Mouse (Mus musculus): ENCODE measurements around the gene Tsga10.
A peak's percentile ranks its signal among the peaks of the same experiment; 100 is the strongest.
"Not testable (repeated sequence)": the region's sequence is repeated elsewhere in the genome, so short reads cannot be mapped to it uniquely, and the experiment has no call there.

Gene Tsga10

GRCm38 (mm10) chr1:37719761-37720640 lies 146.2 kb downstream of the Tsga10 start, which contains the start of gene 2010300C02Rik:
Gene 2010300C02Rik, minus strand, starts transcription at chr1:37720085.
- peak in 1 of 2 experiments; percentile 69 for DNase-seq (ENCODE audit: low spot score in 2 of 2)

GRCm38 (mm10) chr1:37719030-37719723 lies 147.1 kb downstream of the Tsga10 start:
- DNase-seq (ENCODE audit: low spot score in 2 of 2): no peak

- DNase-seq (ENCODE audit: low spot score in 2 of 2): no peak
Measured at GRCm38 (mm10) chr1:37718516-37718915, 147.7 kb downstream of the Tsga10 start.

- DNase-seq (ENCODE audit: low spot score in 2 of 2): no peak
Measured at GRCm38 (mm10) chr1:37717415-37718195, 148.6 kb downstream of the Tsga10 start.

GRCm38 (mm10) chr1:37712357-37712737 lies 153.9 kb downstream of the Tsga10 start:
- DNase-seq (ENCODE audit: low spot score in 2 of 2): not testable (repeated sequence)

- no peak for DNase-seq (ENCODE audit: low spot score in 2 of 2)
Measured at GRCm38 (mm10) chr1:37711596-37712356, 154.5 kb downstream of the Tsga10 start.

GRCm38 (mm10) chr1:37711082-37711481 lies 155.1 kb downstream of the Tsga10 start:
- no peak for DNase-seq (ENCODE audit: low spot score in 2 of 2)

GRCm38 (mm10) chr1:37709736-37710135 lies 156.5 kb downstream of the Tsga10 start:
- DNase-seq (ENCODE audit: low spot score in 2 of 2): no peak

- DNase-seq (ENCODE audit: low spot score in 2 of 2): no peak
Measured at GRCm38 (mm10) chr1:37708270-37708955, 157.8 kb downstream of the Tsga10 start.
